In the genomic region with DNA sequence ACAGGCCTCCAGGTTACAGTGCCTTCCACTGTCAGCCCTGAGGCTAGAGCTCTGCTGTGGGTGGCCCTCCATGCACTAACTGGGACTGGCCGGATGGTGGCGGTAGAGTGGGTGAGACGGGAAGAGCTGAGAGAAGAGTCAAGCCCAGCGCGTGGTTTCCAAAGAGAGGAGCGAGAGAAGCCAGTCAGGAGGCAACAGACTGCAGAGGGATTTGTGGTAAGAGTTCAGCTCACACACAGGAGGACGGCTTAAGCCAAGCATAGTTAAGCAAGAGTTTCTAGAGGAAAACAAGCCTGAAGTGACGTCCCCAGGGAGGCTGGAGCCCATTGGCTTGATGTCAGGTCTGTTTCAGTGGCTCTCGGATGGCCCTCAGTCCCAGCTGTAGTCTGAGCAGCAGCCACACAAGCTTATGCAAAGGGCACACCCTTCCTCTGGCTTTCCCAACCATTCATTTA, we compare ENCODE assay signal across 8 mouse cellular contexts.
DNase-seq lines count a peak whose midpoint lies in the region; ATAC-seq lines count a peak whose summit lies in the region.

No protein-coding gene starts in this region.

- H3K27ac ChIP-seq in hindbrain, embryonic 15.5 days (replicated peaks): no peak overlapping the region

- peaks cover 11% of the 10 kb centered on the region for H3K4me1 ChIP-seq in hindbrain, embryonic 15.5 days (replicated peaks)

- H3K9me3 ChIP-seq in hindbrain, embryonic 15.5 days: no peaks in the 10 kb centered on the region

- no peaks in the 10 kb centered on the region for H3K27me3 ChIP-seq in hindbrain, embryonic 15.5 days

- ATAC-seq in hindbrain, embryonic 15.5 days (ENCODE audit: low FRiP score, low read depth): peak; percentile 79

- 4% methylated on average over 9 of the region's 9 CpGs for WGBS in hindbrain, embryonic 15.5 days

- peak overlapping the region; percentile 39 for H3K4me2 ChIP-seq in hindbrain, embryonic 15.5 days

- no peaks in the 10 kb centered on the region for H3K36me3 ChIP-seq in hindbrain, embryonic 15.5 days

- H3K4me3 ChIP-seq in hindbrain, embryonic 15.5 days: no peak overlapping the region

- peak; percentile 90 for DNase-seq in R1 (ENCODE audit: low read depth, low spot score)
- peak; percentile 95 to 97 for DNase-seq in cerebellum, postnatal 25 days
- peak; percentile 84 to 89 for DNase-seq in frontal cortex, postnatal 36 days (ENCODE audit: low spot score in 2 of 2)
- DNase-seq in layer of hippocampus, postnatal 36 days: peak; percentile 86 to 87
- peak; percentile 91 for DNase-seq in lung, postnatal 25 days (ENCODE audit: low spot score)
- peak; percentile 91 for DNase-seq in retina, embryonic 14.5 days (ENCODE audit: low spot score)
- DNase-seq in thymus, postnatal 4 days: peak; percentile 97

- H3K9ac ChIP-seq in hindbrain, embryonic 15.5 days: no peak overlapping the region
